Mouse (Mus musculus) skeletal muscle tissue, postnatal 0 days (tissue): ENCODE results near the gene Arhgap31. TPM values are rescaled to one million over a fixed set of nuclear protein-coding genes. Genes with fewer than 3 reads are reported as not detected.

Source experiments
- polyA plus RNA-seq: library from polyadenylated mRNA; unstranded; fragments of >200 nt; fragmentation: Nextera tagmentation; extraction: Ambion mirVana; gene quantifications from 2 replicates; pipeline ENCODE4 v1.2.1, GENCODE M21; 2015

Arhgap31 gene
- polyA plus RNA-seq, result 5.9 and 6.9 TPM in 2 replicates

GRCm38 (mm10) chr16:38712581-38713403 is at the start of gene Arhgap31:
Arhgap31 (minus strand) TSS chr16:38713274.

GRCm38 (mm10) chr16:38742113-38742658 is 29.1 kb upstream of the Arhgap31 start, which contains the start of gene B4galt4:
B4galt4 (plus strand) TSS chr16:38742264.

GRCm38 (mm10) chr16:38558221-38558748 is 154.8 kb downstream of the Arhgap31 start, which contains the start of gene Tmem39a:
Tmem39a (plus strand) TSS chr16:38558698.

GRCm38 (mm10) chr16:38549479-38550396 is 163.3 kb downstream of the Arhgap31 start, which contains the start of gene Poglut1:
Poglut1 (minus strand) TSS chr16:38550258.

Other genes with a start within 250 kb of the Arhgap31 start
- gene Timmdc1, start 190.6 kb downstream of the Arhgap31 start, polyA plus RNA-seq, result 30.5 and 32.8 TPM in 2 replicates
- 12.1 and 12.6 TPM in 2 replicates for gene Poglut1, start 163.0 kb downstream of the Arhgap31 start, polyA plus RNA-seq
- gene Tmem39a, start 154.6 kb downstream of the Arhgap31 start, polyA plus RNA-seq, result 33.9 and 40.7 TPM in 2 replicates
- gene B4galt4, start 29.0 kb upstream of the Arhgap31 start, polyA plus RNA-seq, result 7.3 and 9.4 TPM in 2 replicates
- 1.7 and 2.8 TPM in 2 replicates for gene Upk1b, start 87.1 kb upstream of the Arhgap31 start, polyA plus RNA-seq
- not detected in 2 replicates for gene 4930435E12Rik, start 115.5 kb upstream of the Arhgap31 start, polyA plus RNA-seq
- 0.73 and 0.74 TPM in 2 replicates for gene Igsf11, start 179.4 kb upstream of the Arhgap31 start, polyA plus RNA-seq